Mouse (Mus musculus): Measurements from ENCODE around the gene Actl6b.

DNA sequence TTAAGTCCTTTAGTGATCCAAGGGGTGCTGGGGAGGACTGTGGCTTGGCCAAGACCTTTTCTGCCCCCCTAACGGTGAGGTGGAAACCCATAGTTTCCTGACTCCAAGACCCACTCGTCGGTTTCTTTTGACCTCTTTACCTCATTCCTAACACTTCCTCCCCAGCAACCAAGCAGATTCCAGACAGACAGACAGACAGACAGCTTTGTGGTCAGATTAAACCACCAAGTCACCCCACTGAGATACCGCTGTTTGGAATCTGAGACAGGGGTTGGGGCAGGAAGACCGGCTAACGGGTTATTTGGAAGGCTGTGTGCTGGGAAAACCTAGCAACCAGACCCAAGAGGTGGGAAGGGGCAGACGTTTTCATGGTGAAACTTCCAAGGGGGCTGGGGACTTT lies 16.9 kb downstream of the Actl6b start:
- TF ChIP-seq FLI1 (IDR thresholded peaks at IDR 0.05; ENCODE audit: low read length) (no peak), GATA1 (IDR thresholded peaks at IDR 0.05; ENCODE audit: borderline replicate concordance, low read length) (no peak)

Data from megakaryocyte, embryonic 14.5 days (primary cell).